Comparison of ENCODE assay signal across 16 mouse cellular contexts in the genomic region with DNA sequence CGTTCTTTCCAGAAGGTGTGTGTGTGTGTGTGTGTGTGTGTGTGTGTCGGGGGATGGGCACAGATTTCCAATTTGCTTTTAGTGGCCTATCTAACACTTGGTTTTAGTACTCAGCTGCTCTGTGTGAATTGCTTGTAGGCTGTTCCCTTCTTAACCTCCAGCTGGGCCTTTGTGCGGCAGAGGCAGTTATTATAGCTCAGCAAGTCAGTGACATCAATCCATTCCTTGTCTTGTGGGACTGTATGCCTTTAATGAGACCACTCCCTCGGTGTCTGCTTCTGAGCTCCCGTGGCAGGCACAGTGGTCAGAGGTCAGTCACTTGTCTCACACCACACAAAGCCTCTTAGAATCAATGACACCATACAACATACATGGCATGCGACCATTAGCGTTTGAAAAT. TPM values are rescaled to one million over a fixed set of nuclear protein-coding genes. Genes with fewer than 3 reads are reported as not detected.
DNase-seq lines count a peak whose midpoint lies in the region; ATAC-seq and TF ChIP-seq lines count a peak whose summit lies in the region.
"Had no signal": no experiment of that assay in that cellular context is flagged by ENCODE, and none has a peak within 500 bp of the region (broad histone marks: within the 10 kb centered on the region; RNA-seq: fewer than 3 reads in every experiment).

No protein-coding gene starts in this region.

- no peak for TF ChIP-seq CTCF in lung, adult 2 months (IDR thresholded peaks at IDR 0.05; ENCODE audit: insufficient read depth, low read length)

- H3K27me3 ChIP-seq in embryonic facial prominence, embryonic 11.5 days (ENCODE audit: control insufficient read depth, insufficient read depth, low read length): no peaks in the 10 kb centered on the region
- no peaks in the 10 kb centered on the region for H3K27me3 ChIP-seq in hindbrain, embryonic 12.5 days
- H3K27me3 ChIP-seq in neural tube, embryonic 13.5 days: no peaks in the 10 kb centered on the region
- H3K27me3 ChIP-seq: CH12.LX; embryonic facial prominence, embryonic 13.5 days; heart, embryonic 12.5 days; lung, embryonic 15.5 days had no signal

- no peaks in the 10 kb centered on the region for H3K36me3 ChIP-seq in embryonic facial prominence, embryonic 11.5 days (replicated peaks; ENCODE audit: control insufficient read depth, insufficient read depth, low read depth, low read length)
- no peaks in the 10 kb centered on the region for H3K36me3 ChIP-seq in hindbrain, embryonic 12.5 days
- no peaks in the 10 kb centered on the region for H3K36me3 ChIP-seq in neural tube, embryonic 13.5 days
- H3K36me3 ChIP-seq: embryonic facial prominence, embryonic 13.5 days; heart, embryonic 12.5 days; lung, embryonic 15.5 days had no signal

- WGBS in embryonic facial prominence, embryonic 11.5 days: 32% methylated on average over 7 of the region's 7 CpGs
- 24% methylated on average over 7 of the region's 7 CpGs for WGBS in hindbrain, embryonic 12.5 days
- WGBS in neural tube, embryonic 13.5 days: 6% methylated on average over 7 of the region's 7 CpGs
- WGBS in lung, adult 2 months: 67% methylated on average over 7 of the region's 7 CpGs

- intact Hi-C loops in left cerebral cortex, postnatal 4 days (cut with DNase I): no loop called here

- H3K9me3 ChIP-seq in embryonic facial prominence, embryonic 11.5 days (replicated peaks; ENCODE audit: control insufficient read depth, low read length): no peaks in the 10 kb centered on the region
- H3K9me3 ChIP-seq in hindbrain, embryonic 12.5 days (replicated peaks): no peaks in the 10 kb centered on the region
- no peaks in the 10 kb centered on the region for H3K9me3 ChIP-seq in neural tube, embryonic 13.5 days
- H3K9me3 ChIP-seq: embryonic facial prominence, embryonic 13.5 days; heart, embryonic 12.5 days; lung, embryonic 15.5 days had no signal

- peak; percentile 74 for DNase-seq in embryo, embryonic 10.5 days (ENCODE audit: low spot score)
- DNase-seq in embryonic facial prominence, embryonic 11.5 days (ENCODE audit: low spot score): no peak
- DNase-seq in lung, adult 2 months: no peak
- DNase-seq in left cerebral cortex, postnatal 4 days: no peak
- DNase-seq in c-Kit-positive CD71-positive TER-119-positive erythroid progenitor cells, embryonic 14.5 days (ENCODE audit: low spot score): no peak
- DNase-seq: cerebellum, adult 2 months; heart, postnatal 4 days; kidney, adult 9 months; right cerebral cortex, postnatal 4 days had no signal

- ATAC-seq in embryonic facial prominence, embryonic 11.5 days (replicated peaks; ENCODE audit: insufficient number of reproducible peaks, low FRiP score, low TSS enrichment, low read depth): peak; percentile 55; the same call in 1 of the 2 replicates
- peak; percentile 69 for ATAC-seq in hindbrain, embryonic 12.5 days (ENCODE audit: low FRiP score)
- ATAC-seq in neural tube, embryonic 13.5 days (ENCODE audit: low read depth): peak; percentile 75

- no peak overlapping the region for H3K9ac ChIP-seq in embryonic facial prominence, embryonic 11.5 days (replicated peaks; ENCODE audit: low read length)
- no peak overlapping the region for H3K9ac ChIP-seq in hindbrain, embryonic 12.5 days
- H3K9ac ChIP-seq in neural tube, embryonic 13.5 days: no peak overlapping the region
- H3K9ac ChIP-seq: embryonic facial prominence, embryonic 13.5 days; heart, embryonic 12.5 days; lung, embryonic 15.5 days had no signal

- H3K4me1 ChIP-seq in embryonic facial prominence, embryonic 11.5 days (ENCODE audit: control insufficient read depth, insufficient read depth, low read length): no peaks in the 10 kb centered on the region
- H3K4me1 ChIP-seq in hindbrain, embryonic 12.5 days: peaks cover 18% of the 10 kb centered on the region
- peaks cover 22% of the 10 kb centered on the region for H3K4me1 ChIP-seq in neural tube, embryonic 13.5 days (replicated peaks)
- H3K4me1 ChIP-seq in lung, adult 2 months (ENCODE audit: control insufficient read depth, insufficient read depth, low read length): no peaks in the 10 kb centered on the region
- H3K4me1 ChIP-seq: heart, embryonic 12.5 days; lung, embryonic 15.5 days had no signal

- H3K27ac ChIP-seq in embryonic facial prominence, embryonic 11.5 days (replicated peaks; ENCODE audit: low read depth, low read length): no peak overlapping the region
- peak overlapping the region; percentile 79 for H3K27ac ChIP-seq in hindbrain, embryonic 12.5 days
- peak overlapping the region; percentile 56 for H3K27ac ChIP-seq in neural tube, embryonic 13.5 days (replicated peaks)
- H3K27ac ChIP-seq: embryonic facial prominence, embryonic 13.5 days; layer of hippocampus, adult 2 months; lung, embryonic 15.5 days had no signal

- no peak overlapping the region for H3K4me2 ChIP-seq in embryonic facial prominence, embryonic 11.5 days (ENCODE audit: low read depth, low read length)
- H3K4me2 ChIP-seq in hindbrain, embryonic 12.5 days (replicated peaks): 0 out of 2 replicates have a peak overlapping the region, but pooled peaks have one; percentile 8
- H3K4me2 ChIP-seq in neural tube, embryonic 13.5 days: no peak overlapping the region
- H3K4me2 ChIP-seq: embryonic facial prominence, embryonic 13.5 days; heart, embryonic 12.5 days; lung, embryonic 15.5 days had no signal

- no peak for TF ChIP-seq POLR2A in lung, adult 2 months (IDR thresholded peaks at IDR 0.05; ENCODE audit: borderline replicate concordance, extremely low read depth, low read depth, low read length)

- no peak overlapping the region for H3K4me3 ChIP-seq in embryonic facial prominence, embryonic 11.5 days (ENCODE audit: low read depth, low read length)
- H3K4me3 ChIP-seq in hindbrain, embryonic 12.5 days: no peak overlapping the region
- no peak overlapping the region for H3K4me3 ChIP-seq in neural tube, embryonic 13.5 days
- no peak overlapping the region for H3K4me3 ChIP-seq in lung, adult 2 months (replicated peaks; ENCODE audit: extremely low read depth, low read depth, low read length)
- H3K4me3 ChIP-seq: embryonic facial prominence, embryonic 13.5 days; heart, embryonic 12.5 days; layer of hippocampus, adult 2 months; lung, embryonic 15.5 days had no signal

RNA-seq across cellular contexts. Expression of gene Cnmd, which starts 39.1 kb away (rescaled TPM):
- polyA plus RNA-seq in embryonic facial prominence, embryonic 11.5 days (2014; fragmentation: Nextera tagmentation; extraction: Ambion mirVana): 9.4 and 11.4 TPM in 2 replicates
- 66.9 and 90.7 TPM in 2 replicates for polyA plus RNA-seq in hindbrain, embryonic 12.5 days (2016; fragmentation: Nextera tagmentation; extraction: Ambion mirVana)
- 25.6 and 32.1 TPM in 2 replicates for polyA plus RNA-seq in neural tube, embryonic 13.5 days (2015; fragmentation: Nextera tagmentation; extraction: Ambion mirVana)
- 0.08 and 0.30 TPM in 2 replicates for polyA plus RNA-seq in lung, adult 2 months (2012; rRNA removed)
- 1 to 10 TPM in 1 of 2 experiments, under 1 TPM in 1; 0.64 to 1.6 TPM for total RNA-seq in left cerebral cortex, postnatal 4 days (2021)
- total RNA-seq: CH12.LX had no signal
